Mouse (Mus musculus) limb, embryonic 12.5 days (tissue): ENCODE results near the gene Ccdc171. TPM values are rescaled to one million over a fixed set of nuclear protein-coding genes. Genes with fewer than 3 reads are reported as not detected.
"Not testable (repeated sequence)": the region's sequence is repeated elsewhere in the genome, so short reads cannot be mapped to it uniquely, and the experiment has no call there.

Experiments used
- ATAC-seq: fragments of 200-750 bp; cut with Nextera tagmentation; 2 replicates; pipeline ENCODE4 v1.8.0; 2017; ENCODE audit warnings: low read depth, moderate TSS enrichment; ENCODE audit not compliant: insufficient number of reproducible peaks, insufficient read depth, low FRiP score, low TSS enrichment
- H3K27ac ChIP-seq: fragments of 300-500 bp; sonication (generic); 2 replicates; pipeline ENCODE4 v1.5.1; 2016; ENCODE audit warnings: mild to moderate bottlenecking, moderate library complexity
- H3K27me3 ChIP-seq: fragments of 300-500 bp; sonication (generic); 2 replicates; pipeline ENCODE4 v1.6.1; 2016; ENCODE audit warnings: mild to moderate bottlenecking, moderate library complexity
- H3K36me3 ChIP-seq: fragments of 300-500 bp; sonication (generic); 2 replicates; pipeline ENCODE4 v1.6.1; 2016; ENCODE audit warnings: mild to moderate bottlenecking, moderate library complexity
- H3K4me1 ChIP-seq: fragments of 300-500 bp; sonication (generic); replicated peaks from 2 replicates; pipeline ENCODE4 v1.6.1; 2016
- H3K4me2 ChIP-seq: fragments of 300-500 bp; sonication (generic); 2 replicates; pipeline ENCODE4 v1.6.1; 2016; ENCODE audit warnings: mild to moderate bottlenecking, moderate library complexity
- H3K4me3 ChIP-seq: fragments of 300-500 bp; sonication (generic); replicated peaks from 2 replicates; pipeline ENCODE4 v1.5.1; 2016; ENCODE audit warnings: mild to moderate bottlenecking
- H3K9ac ChIP-seq: fragments of 300-500 bp; sonication (generic); replicated peaks from 2 replicates; pipeline ENCODE4 v1.6.1; 2016; ENCODE audit warnings: mild to moderate bottlenecking, moderate library complexity
- H3K9me3 ChIP-seq: fragments of 300-500 bp; sonication (generic); 2 replicates; pipeline ENCODE4 v1.6.1; 2016; ENCODE audit warnings: mild to moderate bottlenecking, moderate library complexity
- WGBS: fragments of 180-500 bp; shearing (Covaris S2); methylation state at CpG from one replicate; pipeline ENCODE4 v1.1.7; 2016; 5-methylcytosine and 5-hydroxymethylcytosine counted together
- polyA plus RNA-seq: library from polyadenylated mRNA; unstranded; fragments of >200 nt; fragmentation: Nextera tagmentation; extraction: Ambion mirVana; gene quantifications from 2 replicates; pipeline ENCODE4 v1.2.1, GENCODE M21; 2016

Ccdc171 gene
- polyA plus RNA-seq, 1 experiment from 2014 or later: 6.4 TPM

DNA sequence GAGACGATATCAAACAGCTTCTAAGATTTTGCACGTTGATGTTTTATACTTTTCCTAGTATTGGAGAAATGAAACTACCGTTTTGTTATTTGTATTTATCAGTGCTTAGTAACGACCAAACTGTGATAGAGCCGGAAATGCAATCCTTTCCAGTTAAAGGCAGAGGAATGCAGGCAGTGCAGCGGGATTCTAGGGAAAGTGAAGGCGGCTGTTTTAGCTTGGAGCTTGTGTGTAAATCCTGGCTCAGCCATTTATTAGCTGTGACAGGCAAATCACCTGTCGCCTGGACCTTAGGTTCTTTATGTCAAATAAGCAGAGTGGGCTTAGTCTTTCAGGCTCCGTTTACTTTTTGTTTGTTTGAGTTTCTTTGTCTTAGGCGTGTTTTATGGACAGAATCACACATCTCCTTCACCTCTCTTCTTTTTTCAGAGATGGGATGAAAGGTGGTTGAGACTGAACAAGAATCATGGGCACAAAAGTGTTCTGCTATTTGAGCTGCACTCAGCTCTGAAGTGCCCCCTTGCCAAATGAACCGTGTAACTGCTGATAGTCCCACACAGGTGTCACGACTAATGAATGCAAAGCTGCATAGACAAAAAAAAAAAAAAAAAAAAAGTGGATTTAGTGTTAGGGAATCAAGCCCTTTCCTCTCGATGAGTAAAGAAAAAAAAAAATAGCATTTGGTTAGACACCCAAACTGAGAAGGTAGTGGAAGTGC, 1.1 kb downstream of the Ccdc171 start:
- no peak overlapping the region for H3K9ac ChIP-seq
- ATAC-seq: no peak
- H3K4me3 ChIP-seq: peak overlapping the region; percentile 72
- no peaks in the 10 kb centered on the region for H3K36me3 ChIP-seq
- 0 out of 2 replicates have a peak overlapping the region, but pooled peaks have one; percentile 25 for H3K27ac ChIP-seq
- H3K4me1 ChIP-seq: peaks cover 16% of the 10 kb centered on the region
- H3K9me3 ChIP-seq: no peaks in the 10 kb centered on the region
- WGBS: 3% methylated on average over 13 of the region's 13 CpGs
- no peaks in the 10 kb centered on the region for H3K27me3 ChIP-seq
- H3K4me2 ChIP-seq: peak overlapping the region; percentile 82

DNA sequence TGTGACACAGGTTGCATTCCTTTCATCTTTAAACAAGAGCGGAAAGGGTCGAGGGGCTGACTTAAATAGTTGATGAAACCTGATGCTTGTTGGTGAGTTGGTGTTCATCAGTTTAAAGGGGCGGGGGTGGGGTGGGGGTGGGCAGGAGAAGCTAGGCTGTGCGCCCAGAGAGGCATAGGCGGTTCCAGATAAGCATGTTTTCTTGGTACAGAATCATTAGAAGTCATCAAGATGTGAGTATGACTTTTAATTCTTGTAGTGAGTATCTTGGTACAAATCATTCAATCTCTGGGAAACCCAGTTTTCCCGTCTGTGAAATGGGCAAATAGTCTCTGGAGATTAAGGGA, 1.6 kb downstream of the Ccdc171 start:
- Histone ChIP-seq H3K36me3 (no peaks in the 10 kb centered on the region), H3K9ac (no peak overlapping the region)
- WGBS: 41% methylated on average over 6 of the region's 6 CpGs

DNA sequence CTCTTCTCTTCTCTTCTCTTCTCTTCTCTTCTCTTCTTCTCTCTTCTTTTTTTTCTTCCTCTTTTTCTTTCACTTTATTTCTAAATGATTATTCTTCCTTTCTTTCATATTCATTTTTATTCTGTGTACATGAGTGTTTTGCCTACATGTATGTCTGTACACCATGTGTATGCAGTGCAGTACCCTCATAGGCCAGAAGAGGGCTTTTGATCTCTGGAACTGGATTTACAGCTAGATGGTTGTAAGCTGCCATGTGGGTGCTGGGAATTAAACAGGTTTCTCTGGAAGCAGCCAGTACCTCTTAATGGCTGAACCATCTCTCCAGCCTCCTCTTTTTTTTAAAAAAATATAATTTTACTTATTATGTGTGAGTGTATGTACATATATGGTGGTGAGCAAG, 2.6 kb downstream of the Ccdc171 start:
- no peaks in the 10 kb centered on the region for H3K36me3 ChIP-seq
- no peaks in the 10 kb centered on the region for H3K9me3 ChIP-seq
- no peak overlapping the region for H3K27ac ChIP-seq
- no peak overlapping the region for H3K4me3 ChIP-seq
- no peaks in the 10 kb centered on the region for H3K27me3 ChIP-seq
- H3K9ac ChIP-seq: no peak overlapping the region
- H3K4me1 ChIP-seq: peaks cover 16% of the 10 kb centered on the region
- no peak overlapping the region for H3K4me2 ChIP-seq
- ATAC-seq: no peak

More for the DNA sequence above, 1.6 kb downstream of the Ccdc171 start:
- no peak overlapping the region for H3K27ac ChIP-seq
- no peak for ATAC-seq
- H3K4me1 ChIP-seq: peaks cover 16% of the 10 kb centered on the region
- no peaks in the 10 kb centered on the region for H3K9me3 ChIP-seq
- H3K27me3 ChIP-seq: no peaks in the 10 kb centered on the region
- no peak overlapping the region for H3K4me2 ChIP-seq
- H3K4me3 ChIP-seq: no peak overlapping the region

- not testable (repeated sequence) for H3K4me2 ChIP-seq, H3K36me3 ChIP-seq, ATAC-seq, H3K9me3 ChIP-seq, H3K4me3 ChIP-seq, H3K4me1 ChIP-seq, H3K27ac ChIP-seq, H3K9ac ChIP-seq, H3K27me3 ChIP-seq
- 86% methylated on average over 4 of the region's 4 CpGs for WGBS
These were observed 4.7 kb downstream of the Ccdc171 start for GRCm38 (mm10) chr4:83530060-83530459.

GRCm38 (mm10) chr4:83533168-83533911, 8.0 kb downstream of the Ccdc171 start:
- H3K9ac ChIP-seq: no peak overlapping the region
- no peaks in the 10 kb centered on the region for H3K27me3 ChIP-seq
- no peaks in the 10 kb centered on the region for H3K9me3 ChIP-seq
- H3K4me1 ChIP-seq: peaks cover 2% of the 10 kb centered on the region; the same call in 1 of the 2 replicates
- H3K27ac ChIP-seq: no peak overlapping the region
- ATAC-seq: no peak
- no peak overlapping the region for H3K4me3 ChIP-seq
- H3K4me2 ChIP-seq: no peak overlapping the region
- WGBS: 70% methylated on average over 9 of the region's 9 CpGs
- no peaks in the 10 kb centered on the region for H3K36me3 ChIP-seq

- Histone ChIP-seq H3K4me1 (peaks cover 2% of the 10 kb centered on the region; the same call in 1 of the 2 replicates), H3K9me3 (no peaks in the 10 kb centered on the region), H3K36me3 (no peaks in the 10 kb centered on the region), H3K27me3 (no peaks in the 10 kb centered on the region), H3K4me2 (no peak overlapping the region), H3K9ac (no peak overlapping the region), H3K27ac (no peak overlapping the region), H3K4me3 (no peak overlapping the region)
- ATAC-seq: no peak
- WGBS: 22% methylated on average over 7 of the region's 7 CpGs
These were observed 8.7 kb downstream of the Ccdc171 start for GRCm38 (mm10) chr4:83534024-83534423.

GRCm38 (mm10) chr4:83549501-83549900, 24.2 kb downstream of the Ccdc171 start:
- 0 out of 2 replicates have a peak overlapping the region, but pooled peaks have one; percentile 13 for H3K9ac ChIP-seq
- peaks cover 9% of the 10 kb centered on the region; the same call in 1 of the 2 replicates for H3K4me1 ChIP-seq
- no peak overlapping the region for H3K27ac ChIP-seq
- H3K36me3 ChIP-seq: no peaks in the 10 kb centered on the region
- no peaks in the 10 kb centered on the region for H3K9me3 ChIP-seq
- no peak overlapping the region for H3K4me3 ChIP-seq
- no peak for ATAC-seq
- no peaks in the 10 kb centered on the region for H3K27me3 ChIP-seq
- WGBS: 44% methylated on average over 18 of the region's 18 CpGs
- H3K4me2 ChIP-seq: peak overlapping the region; percentile 25

DNA sequence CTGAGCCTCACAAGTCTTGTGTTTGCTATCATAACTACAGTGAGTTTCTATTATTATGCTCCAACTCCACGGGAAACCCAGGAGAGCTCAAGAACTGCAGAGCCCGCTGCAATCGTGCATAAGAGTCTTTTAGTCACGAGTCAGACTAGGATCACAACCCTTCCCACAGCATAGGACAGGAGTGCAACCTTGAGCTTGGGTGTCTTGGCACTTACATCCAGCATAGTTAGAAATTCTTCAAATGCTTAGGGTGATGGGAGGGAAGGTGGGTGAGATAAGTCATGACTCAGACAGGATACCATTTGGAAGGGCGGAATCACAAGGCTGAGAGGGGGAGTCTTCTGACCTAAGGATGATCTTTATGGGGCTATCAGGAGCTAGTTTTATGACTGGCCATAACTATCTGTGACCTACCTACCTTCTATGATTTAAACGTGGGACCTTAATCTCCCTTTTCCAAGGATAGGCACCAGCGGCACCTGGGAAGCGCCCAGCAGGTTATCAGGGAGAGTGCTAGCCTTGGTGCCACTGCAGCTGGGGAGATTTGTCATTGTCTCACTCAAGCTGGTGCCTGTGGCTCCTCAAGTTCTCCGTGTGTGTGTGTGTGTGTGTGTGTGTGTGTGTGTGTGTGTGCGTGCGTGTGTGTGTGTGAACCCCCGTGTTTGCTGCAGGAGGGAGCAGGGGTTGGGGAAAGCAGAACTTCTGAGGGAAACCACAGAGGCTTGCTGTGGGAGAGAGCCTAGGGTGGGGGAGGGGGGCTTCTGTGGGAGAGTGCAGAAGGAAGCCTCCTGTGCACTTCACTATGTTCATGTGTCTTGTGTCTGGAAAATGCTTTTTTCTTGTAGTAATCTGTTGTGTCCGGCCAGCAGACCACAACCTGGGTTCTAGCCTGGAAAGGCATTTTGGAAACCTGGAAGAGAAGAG, 42.1 kb downstream of the Ccdc171 start:
- Histone ChIP-seq H3K9ac (no peak overlapping the region), H3K27me3 (no peaks in the 10 kb centered on the region), H3K9me3 (no peaks in the 10 kb centered on the region), H3K36me3 (no peaks in the 10 kb centered on the region), H3K4me2 (peak overlapping the region; percentile 42), H3K4me3 (no peak overlapping the region), H3K27ac (no peak overlapping the region), H3K4me1 (peaks cover 9% of the 10 kb centered on the region; the same call in 1 of the 2 replicates)
- ATAC-seq: no peak
- WGBS: 26% methylated on average over 13 of the region's 13 CpGs

DNA sequence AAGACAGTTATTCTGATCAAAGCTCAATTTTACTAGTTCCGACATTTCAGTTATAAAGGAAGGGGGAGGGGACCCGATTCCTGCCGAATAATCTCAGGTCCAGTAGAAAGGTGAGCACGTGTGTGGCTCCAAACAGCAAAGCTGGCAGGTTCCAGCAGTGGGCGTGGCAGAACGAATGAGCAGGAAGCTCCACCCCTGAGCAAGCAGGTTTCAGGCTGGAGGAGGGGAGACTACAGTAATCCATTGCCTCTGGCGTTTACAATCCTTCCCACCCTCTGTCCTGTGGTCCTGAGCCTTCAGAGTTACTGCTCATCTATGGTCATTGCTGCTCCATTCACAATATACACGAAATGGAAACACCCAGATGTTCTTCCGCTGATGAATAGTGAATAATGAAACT, 42.8 kb downstream of the Ccdc171 start:
- H3K4me3 ChIP-seq, H3K27ac ChIP-seq: not testable (repeated sequence)
- WGBS: 8% methylated on average over 9 of the region's 9 CpGs

DNA sequence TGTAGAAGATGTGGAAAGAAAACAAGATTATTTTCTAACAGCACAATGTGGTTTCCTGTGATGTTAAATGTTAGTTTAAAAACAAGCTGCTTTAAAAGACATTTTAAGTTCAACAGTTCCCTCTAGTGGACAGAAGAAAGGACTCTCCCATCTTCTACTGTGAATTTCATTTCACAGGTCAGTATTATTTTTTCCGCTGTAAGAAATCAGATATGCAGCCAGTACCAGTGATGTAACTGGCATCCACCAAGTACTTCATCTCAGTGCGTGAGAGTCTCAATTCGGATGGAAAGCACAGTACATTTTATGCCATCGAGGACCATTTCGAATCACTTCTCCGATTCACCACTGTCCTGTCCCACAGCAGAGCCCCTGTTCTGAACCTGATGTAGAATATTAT, 45.2 kb downstream of the Ccdc171 start:
- Histone ChIP-seq H3K4me3 (no peak overlapping the region), H3K27me3 (no peaks in the 10 kb centered on the region), H3K4me1 (peaks cover 9% of the 10 kb centered on the region; the same call in 1 of the 2 replicates), H3K9ac (no peak overlapping the region), H3K27ac (no peak overlapping the region), H3K4me2 (no peak overlapping the region), H3K36me3 (no peaks in the 10 kb centered on the region), H3K9me3 (no peaks in the 10 kb centered on the region)
- ATAC-seq: no peak
- WGBS: 70% methylated on average over 6 of the region's 6 CpGs

More for the DNA sequence above, 42.8 kb downstream of the Ccdc171 start:
- H3K4me1 ChIP-seq, H3K9me3 ChIP-seq, H3K9ac ChIP-seq, ATAC-seq, H3K36me3 ChIP-seq, H3K27me3 ChIP-seq: not testable (repeated sequence)
- peak overlapping the region; percentile 42 for H3K4me2 ChIP-seq

DNA sequence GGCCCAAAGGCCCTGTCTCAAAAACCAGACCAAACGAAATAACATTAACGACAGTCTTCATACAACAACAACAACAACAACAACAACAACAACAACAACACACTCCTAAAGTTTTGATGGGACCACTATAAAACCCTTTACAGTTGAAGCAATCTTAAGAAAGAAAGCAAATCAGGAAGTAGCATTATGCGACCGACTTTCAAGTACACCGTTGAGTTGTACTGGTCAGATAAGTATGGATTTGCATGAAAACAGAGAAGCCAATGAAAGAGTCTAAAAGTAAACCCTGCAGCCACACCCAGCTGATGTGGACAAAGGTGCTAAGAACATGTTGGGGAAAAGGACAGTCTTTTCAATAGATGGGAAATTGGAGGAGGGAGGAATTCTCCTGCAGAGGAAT, 45.7 kb downstream of the Ccdc171 start:
- Histone ChIP-seq H3K9me3 (no peaks in the 10 kb centered on the region), H3K4me1 (peaks cover 9% of the 10 kb centered on the region; the same call in 1 of the 2 replicates), H3K36me3 (no peaks in the 10 kb centered on the region), H3K27ac (no peak overlapping the region), H3K4me2 (no peak overlapping the region), H3K27me3 (no peaks in the 10 kb centered on the region), H3K9ac (no peak overlapping the region), H3K4me3 (no peak overlapping the region)
- WGBS: 83% methylated on average over 5 of the region's 5 CpGs
- no peak for ATAC-seq
